Mouse (Mus musculus) testis, adult 2 months (tissue): ENCODE results near the gene Tas2r118.

Source experiments
- CTCF ChIP-seq: fragments of 200-500 bp; IDR thresholded peaks from 2 replicates; pipeline ENCODE4 v1.5.1; 2012; ENCODE audit warnings: low read depth, mild to moderate bottlenecking, inconsistent platforms, low read length, moderate library complexity; ENCODE audit not compliant: control insufficient read depth, insufficient read depth, insufficient replicate concordance
- POLR2A ChIP-seq: fragments of 200-500 bp; IDR thresholded peaks from 2 replicates; pipeline ENCODE4 v1.6.1; 2012; ENCODE audit warnings: low read depth, mild to moderate bottlenecking, inconsistent platforms, low read length, moderate library complexity; ENCODE audit not compliant: control insufficient read depth

DNA sequence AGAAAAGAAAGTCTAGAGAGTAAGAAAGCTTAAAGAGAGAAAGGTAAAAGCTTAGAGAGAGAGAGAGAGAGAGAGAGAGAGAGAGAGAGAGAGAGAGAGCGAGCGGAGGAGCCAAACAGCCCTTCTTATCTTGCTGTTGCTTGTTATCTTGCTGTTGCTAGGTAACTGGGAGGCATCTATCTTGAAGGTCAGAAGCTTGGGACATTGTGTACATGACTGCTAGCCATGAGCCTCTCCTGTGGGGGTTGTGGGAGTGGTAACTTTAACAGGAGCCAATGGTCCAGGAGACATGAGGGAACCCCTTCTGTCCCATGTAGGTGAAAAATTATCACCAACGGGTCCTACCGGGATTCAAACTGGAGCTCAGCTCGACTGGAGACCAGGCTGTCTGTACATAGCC, 48.5 kb upstream of the Tas2r118 start:
- TF ChIP-seq CTCF (no peak), POLR2A (no peak)
